Mouse (Mus musculus): ENCODE results near the gene Fndc3b.

DNA sequence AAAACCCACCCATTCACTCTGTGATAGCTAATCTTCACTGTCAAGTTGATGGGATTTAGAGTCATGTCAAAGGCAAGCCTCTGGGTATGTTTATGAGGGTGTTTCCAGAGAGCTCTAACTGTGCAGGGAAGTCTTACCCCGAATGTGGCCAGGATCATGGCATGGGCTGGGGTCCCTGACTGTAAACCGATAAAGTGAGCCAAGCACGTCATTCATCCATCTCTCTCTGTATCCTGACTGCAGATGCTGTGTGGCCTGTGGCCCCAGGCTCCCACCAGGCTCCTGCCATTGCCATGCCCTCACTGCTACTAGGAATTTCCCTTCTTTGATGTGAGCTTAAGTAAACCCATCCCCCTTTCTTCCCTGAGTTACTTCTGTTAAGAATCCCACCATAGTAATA lies 297.5 kb downstream of the Fndc3b start:
- TF ChIP-seq POLR2A (IDR thresholded peaks at IDR 0.05; ENCODE audit: low read depth, low read length) (no peak), CTCF (conservative IDR thresholded peaks at IDR 0.05 in 1 of 2, IDR thresholded peaks at IDR 0.05 in 1 of 2; ENCODE audit: low read depth in 2 of 2, low read length in 2 of 2) (no peak), CHD1 (IDR thresholded peaks at IDR 0.05; ENCODE audit: low read depth, low read length) (no peak), USF2 (conservative IDR thresholded peaks at IDR 0.05; ENCODE audit: low read depth, low read length) (no peak), HCFC1 (IDR thresholded peaks at IDR 0.05; ENCODE audit: low read depth, low read length) (no peak), MAFK (IDR thresholded peaks at IDR 0.05; ENCODE audit: insufficient replicate concordance, low read length) (no peak), CHD2 (IDR thresholded peaks at IDR 0.05; ENCODE audit: low read length) (no peak), IRF4 (IDR thresholded peaks at IDR 0.05; ENCODE audit: low read depth, low read length) (no peak)
